Mouse (Mus musculus): Measurements from ENCODE around the gene Ccr8. TPM values are rescaled to one million over a fixed set of nuclear protein-coding genes. Genes with fewer than 3 reads are reported as not detected.

Ccr8 gene
- polyA plus RNA-seq, 1 experiment = 19.2 TPM

GRCm38 (mm10) chr9:120058730-120059129 is 33.2 kb upstream of the Ccr8 start:
- Histone ChIP-seq H3K4me1 (replicated peaks; ENCODE audit: control insufficient read depth, insufficient read depth, low read length) (peaks cover 18% of the 10 kb centered on the region), H3K27ac (ENCODE audit: control insufficient read depth, insufficient read depth, low read length) (no peak overlapping the region), H3K4me3 (ENCODE audit: control insufficient read depth, insufficient read depth, low read length) (no peak overlapping the region), H3K36me3 (ENCODE audit: control insufficient read depth, insufficient read depth, low read length) (no peaks in the 10 kb centered on the region), H3K27me3 (ENCODE audit: control insufficient read depth, insufficient read depth, low read length) (no peaks in the 10 kb centered on the region)
- 34% methylated on average over 3 of the region's 3 CpGs for WGBS
- no peak for DNase-seq
- TF ChIP-seq POLR2A (IDR thresholded peaks at IDR 0.05; ENCODE audit: control insufficient read depth, extremely low read depth, insufficient read depth, low read length, poor library complexity) = no peak
- TF ChIP-seq CTCF (IDR thresholded peaks at IDR 0.05; ENCODE audit: borderline replicate concordance, control insufficient read depth, extremely low read depth, insufficient read depth, low read length, poor library complexity) = no peak

DNA sequence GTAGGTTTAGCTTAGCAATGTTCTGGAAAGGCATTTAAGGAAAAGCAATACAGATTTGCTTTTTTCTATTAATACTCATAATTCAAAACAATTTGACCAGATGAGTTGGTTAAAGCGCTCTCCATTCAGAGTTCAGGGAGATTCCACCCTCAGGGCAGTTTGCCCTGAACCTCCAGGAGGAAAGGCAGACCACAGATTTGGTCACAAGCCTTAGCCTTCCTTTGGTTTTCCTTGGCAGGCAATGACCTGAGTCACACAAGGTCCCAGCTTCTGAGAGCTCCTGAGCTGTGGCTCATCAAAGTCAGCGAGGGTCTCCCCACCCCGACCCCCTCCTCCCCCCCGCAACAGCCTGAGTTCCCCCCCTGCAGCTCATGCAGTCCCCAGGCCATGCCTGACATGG is 27.6 kb upstream of the Ccr8 start:
- H3K27ac ChIP-seq (ENCODE audit: control insufficient read depth, insufficient read depth, low read length) = no peak overlapping the region
- no peaks in the 10 kb centered on the region for H3K27me3 ChIP-seq (ENCODE audit: control insufficient read depth, insufficient read depth, low read length)
- TF ChIP-seq CTCF (IDR thresholded peaks at IDR 0.05; ENCODE audit: borderline replicate concordance, control insufficient read depth, extremely low read depth, insufficient read depth, low read length, poor library complexity) = no peak
- no peak for TF ChIP-seq POLR2A (IDR thresholded peaks at IDR 0.05; ENCODE audit: control insufficient read depth, extremely low read depth, insufficient read depth, low read length, poor library complexity)
- WGBS = 46% methylated on average over 4 of the region's 4 CpGs
- DNase-seq = no peak
- peaks cover 6% of the 10 kb centered on the region; the same call in 1 of the 2 replicates for H3K4me1 ChIP-seq (replicated peaks; ENCODE audit: control insufficient read depth, insufficient read depth, low read length)
- H3K36me3 ChIP-seq (ENCODE audit: control insufficient read depth, insufficient read depth, low read length) = no peaks in the 10 kb centered on the region
- no peak overlapping the region for H3K4me3 ChIP-seq (ENCODE audit: control insufficient read depth, insufficient read depth, low read length)

DNA sequence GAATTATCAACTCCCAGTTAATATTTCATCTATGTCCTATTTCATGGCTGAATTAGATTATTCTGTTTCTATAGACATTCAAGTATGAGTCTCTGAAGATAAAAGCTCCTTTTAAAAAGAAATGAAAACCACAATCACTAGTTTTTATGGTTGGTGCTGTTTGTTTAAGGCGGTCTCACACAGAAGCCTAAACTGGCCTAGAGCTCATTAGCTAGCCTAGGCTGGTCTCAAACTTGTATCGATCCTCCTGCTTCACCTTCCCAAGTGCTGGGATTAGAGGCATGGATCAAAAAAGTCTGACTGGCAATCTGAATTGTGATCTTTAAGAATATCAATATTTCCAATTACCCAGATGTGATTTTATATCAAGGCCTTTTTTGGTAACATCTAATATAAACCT is 24.3 kb upstream of the Ccr8 start:
- 30% methylated on average over 2 of the region's 2 CpGs for WGBS
- H3K27ac ChIP-seq (ENCODE audit: control insufficient read depth, insufficient read depth, low read length) = no peak overlapping the region
- H3K4me3 ChIP-seq (ENCODE audit: control insufficient read depth, insufficient read depth, low read length) = no peak overlapping the region
- no peaks in the 10 kb centered on the region for H3K36me3 ChIP-seq (ENCODE audit: control insufficient read depth, insufficient read depth, low read length)
- TF ChIP-seq POLR2A (IDR thresholded peaks at IDR 0.05; ENCODE audit: control insufficient read depth, extremely low read depth, insufficient read depth, low read length, poor library complexity) (no peak), CTCF (IDR thresholded peaks at IDR 0.05; ENCODE audit: borderline replicate concordance, control insufficient read depth, extremely low read depth, insufficient read depth, low read length, poor library complexity) (no peak)
- no peak for DNase-seq
- peaks cover 6% of the 10 kb centered on the region; the same call in 1 of the 2 replicates for H3K4me1 ChIP-seq (replicated peaks; ENCODE audit: control insufficient read depth, insufficient read depth, low read length)
- no peaks in the 10 kb centered on the region for H3K27me3 ChIP-seq (ENCODE audit: control insufficient read depth, insufficient read depth, low read length)

- no peak for DNase-seq
These were observed 23.9 kb upstream of the Ccr8 start for GRCm38 (mm10) chr9:120068047-120068446.

DNA sequence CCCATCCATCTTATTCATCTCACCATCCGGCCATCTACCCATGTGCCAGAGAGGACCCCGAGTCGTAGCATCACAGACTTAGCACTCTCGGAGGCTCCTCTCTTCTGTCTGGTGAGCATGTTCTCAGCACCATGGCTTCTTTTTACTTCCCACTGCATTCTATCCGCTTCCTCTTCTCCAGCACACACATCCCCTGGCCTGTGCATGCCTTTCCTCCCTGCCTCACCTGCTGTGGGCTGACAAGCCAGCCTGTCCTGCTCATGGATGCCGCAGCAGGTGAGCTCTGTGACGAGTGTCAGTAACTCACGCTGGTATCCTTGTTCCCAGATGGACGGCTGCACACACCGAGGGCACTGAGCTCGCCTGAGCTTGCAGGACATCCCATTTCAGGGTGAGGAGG is 22.1 kb upstream of the Ccr8 start, which contains the start of gene Cx3cr1:
Cx3cr1 (minus strand) TSS at position 101 of the 400 bp plus-strand sequence.
- no peaks in the 10 kb centered on the region for H3K36me3 ChIP-seq (ENCODE audit: control insufficient read depth, insufficient read depth, low read length)
- no peaks in the 10 kb centered on the region for H3K27me3 ChIP-seq (ENCODE audit: control insufficient read depth, insufficient read depth, low read length)
- H3K4me3 ChIP-seq (ENCODE audit: control insufficient read depth, insufficient read depth, low read length) = no peak within 1 kb of the TSS
- H3K27ac ChIP-seq (ENCODE audit: control insufficient read depth, insufficient read depth, low read length) = no peak within 1 kb of the TSS
- H3K4me1 ChIP-seq (replicated peaks; ENCODE audit: control insufficient read depth, insufficient read depth, low read length) = peaks cover 10% of the 10 kb centered on the region
- TF ChIP-seq POLR2A (IDR thresholded peaks at IDR 0.05; ENCODE audit: control insufficient read depth, extremely low read depth, insufficient read depth, low read length, poor library complexity) (no peak), CTCF (IDR thresholded peaks at IDR 0.05; ENCODE audit: borderline replicate concordance, control insufficient read depth, extremely low read depth, insufficient read depth, low read length, poor library complexity) (no peak)
- 96% methylated on average over 11 of the region's 11 CpGs for WGBS
- DNase-seq = no peak

More at GRCm38 (mm10) chr9:120068047-120068446, 23.9 kb upstream of the Ccr8 start:
- Histone ChIP-seq H3K27ac (ENCODE audit: control insufficient read depth, insufficient read depth, low read length) (no peak overlapping the region), H3K27me3 (ENCODE audit: control insufficient read depth, insufficient read depth, low read length) (no peaks in the 10 kb centered on the region), H3K4me1 (replicated peaks; ENCODE audit: control insufficient read depth, insufficient read depth, low read length) (peaks cover 10% of the 10 kb centered on the region), H3K4me3 (ENCODE audit: control insufficient read depth, insufficient read depth, low read length) (no peak overlapping the region), H3K36me3 (ENCODE audit: control insufficient read depth, insufficient read depth, low read length) (no peaks in the 10 kb centered on the region)
- TF ChIP-seq CTCF (IDR thresholded peaks at IDR 0.05; ENCODE audit: borderline replicate concordance, control insufficient read depth, extremely low read depth, insufficient read depth, low read length, poor library complexity) = no peak
- 11% methylated on average over 10 of the region's 10 CpGs for WGBS

DNA sequence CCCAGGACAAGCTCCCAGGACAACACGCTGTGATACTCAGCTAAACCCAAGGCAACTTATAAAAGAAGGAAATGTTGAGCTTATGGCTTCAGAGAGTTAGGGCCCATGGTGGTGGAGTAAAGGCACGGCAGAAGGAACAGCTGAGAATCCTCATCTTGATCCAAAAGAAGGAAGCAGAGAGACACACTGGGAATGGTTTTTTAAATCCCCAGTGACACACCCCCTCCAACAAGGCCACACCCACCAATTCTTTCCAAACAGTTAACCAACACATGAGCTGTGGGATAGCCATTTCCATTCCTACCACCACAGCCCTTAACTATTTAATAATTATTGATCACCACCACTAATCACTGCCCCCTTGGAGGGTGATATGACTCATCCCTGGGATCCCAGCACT is 20.7 kb upstream of the Ccr8 start:
- no peak overlapping the region for H3K27ac ChIP-seq (ENCODE audit: control insufficient read depth, insufficient read depth, low read length)
- WGBS = 91% methylated on average over 2 of the region's 2 CpGs
- no peak for DNase-seq
- TF ChIP-seq CTCF (IDR thresholded peaks at IDR 0.05; ENCODE audit: borderline replicate concordance, control insufficient read depth, extremely low read depth, insufficient read depth, low read length, poor library complexity) (no peak), POLR2A (IDR thresholded peaks at IDR 0.05; ENCODE audit: control insufficient read depth, extremely low read depth, insufficient read depth, low read length, poor library complexity) (no peak)
- H3K36me3 ChIP-seq (ENCODE audit: control insufficient read depth, insufficient read depth, low read length) = no peaks in the 10 kb centered on the region
- H3K4me1 ChIP-seq (replicated peaks; ENCODE audit: control insufficient read depth, insufficient read depth, low read length) = peaks cover 10% of the 10 kb centered on the region
- H3K4me3 ChIP-seq (ENCODE audit: control insufficient read depth, insufficient read depth, low read length) = no peak overlapping the region
- H3K27me3 ChIP-seq (ENCODE audit: control insufficient read depth, insufficient read depth, low read length) = no peaks in the 10 kb centered on the region

GRCm38 (mm10) chr9:120073169-120073568 is 18.7 kb upstream of the Ccr8 start:
- Histone ChIP-seq H3K4me1 (replicated peaks; ENCODE audit: control insufficient read depth, insufficient read depth, low read length) (peaks cover 12% of the 10 kb centered on the region), H3K36me3 (ENCODE audit: control insufficient read depth, insufficient read depth, low read length) (no peaks in the 10 kb centered on the region), H3K27ac (ENCODE audit: control insufficient read depth, insufficient read depth, low read length) (no peak overlapping the region), H3K4me3 (ENCODE audit: control insufficient read depth, insufficient read depth, low read length) (no peak overlapping the region), H3K27me3 (ENCODE audit: control insufficient read depth, insufficient read depth, low read length) (no peaks in the 10 kb centered on the region)
- TF ChIP-seq POLR2A (IDR thresholded peaks at IDR 0.05; ENCODE audit: control insufficient read depth, extremely low read depth, insufficient read depth, low read length, poor library complexity) = no peak
- TF ChIP-seq CTCF (IDR thresholded peaks at IDR 0.05; ENCODE audit: borderline replicate concordance, control insufficient read depth, extremely low read depth, insufficient read depth, low read length, poor library complexity) = peak; percentile 92
- peak; percentile 67 for DNase-seq
- WGBS = 5% methylated on average over 3 of the region's 3 CpGs

Data from thymus, adult 2 months (tissue).